ENCODE assay signal across 35 mouse cellular contexts in genomic region chr19:19170807-19171206, GRCm38 (mm10). TPM values are rescaled to one million over a fixed set of nuclear protein-coding genes. Genes with fewer than 3 reads are reported as not detected.
"Had no signal": no experiment of that assay in that cellular context is flagged by ENCODE, and none has a peak within 500 bp of the region (broad histone marks: within the 10 kb centered on the region; RNA-seq: fewer than 3 reads in every experiment).

No protein-coding gene starts in this region.

- H3K36me3 ChIP-seq: heart, embryonic 10.5 days; heart, embryonic 12.5 days; heart, embryonic 13.5 days; heart, embryonic 15.5 days; hindbrain, embryonic 10.5 days; hindbrain, embryonic 12.5 days; hindbrain, embryonic 13.5 days; hindbrain, embryonic 15.5 days; kidney, embryonic 15.5 days had no signal

- H3K4me1 ChIP-seq: heart, embryonic 10.5 days; heart, embryonic 12.5 days; heart, embryonic 13.5 days; heart, embryonic 15.5 days; hindbrain, embryonic 10.5 days; hindbrain, embryonic 12.5 days; hindbrain, embryonic 13.5 days; hindbrain, embryonic 15.5 days; kidney, embryonic 15.5 days had no signal

- H3K4me2 ChIP-seq: heart, embryonic 11.5 days; heart, embryonic 12.5 days; heart, embryonic 13.5 days; heart, embryonic 15.5 days; hindbrain, embryonic 12.5 days; hindbrain, embryonic 13.5 days; hindbrain, embryonic 14.5 days; hindbrain, embryonic 15.5 days; kidney, embryonic 15.5 days had no signal

- H3K27ac ChIP-seq: heart, embryonic 10.5 days; heart, embryonic 13.5 days; heart, embryonic 15.5 days; hindbrain, embryonic 10.5 days; hindbrain, embryonic 12.5 days; hindbrain, embryonic 13.5 days; hindbrain, embryonic 14.5 days; hindbrain, embryonic 15.5 days; hindbrain, postnatal 0 days; kidney, embryonic 15.5 days; kidney, postnatal 0 days; layer of hippocampus, adult 2 months; left cerebral cortex, adult 2 months had no signal

- ATAC-seq: hindbrain, embryonic 16.5 days; hindbrain, postnatal 0 days; inflammation-experienced regulatory T-cells, adult 6 months; intestine, embryonic 16.5 days had no signal

- DNase-seq: heart, postnatal 10 days; heart, postnatal 14 days; heart, postnatal 36 days; heart, postnatal 4 days; kidney, adult 11 months; kidney, adult 18-20 months; kidney, adult 2 months; kidney, adult 8-10 months; kidney, adult 9 months; kidney, postnatal 10 days; kidney, postnatal 14 days; kidney, postnatal 25 days; kidney, postnatal 36 days; kidney, postnatal 4 days; layer of hippocampus, adult 9-11 months; layer of hippocampus, postnatal 36 days had no signal

- H3K27me3 ChIP-seq: heart, embryonic 12.5 days; heart, embryonic 13.5 days; heart, embryonic 15.5 days; hindbrain, embryonic 12.5 days; hindbrain, embryonic 13.5 days; hindbrain, embryonic 15.5 days; kidney, embryonic 15.5 days had no signal

- H3K9me3 ChIP-seq: heart, embryonic 10.5 days; hindbrain, embryonic 10.5 days; hindbrain, embryonic 12.5 days; hindbrain, embryonic 13.5 days; hindbrain, embryonic 15.5 days; kidney, embryonic 15.5 days had no signal

- H3K4me3 ChIP-seq: heart, embryonic 10.5 days; heart, embryonic 12.5 days; heart, embryonic 13.5 days; heart, embryonic 15.5 days; hindbrain, embryonic 10.5 days; hindbrain, embryonic 12.5 days; hindbrain, embryonic 13.5 days; hindbrain, embryonic 15.5 days; kidney, embryonic 15.5 days; layer of hippocampus, adult 2 months; left cerebral cortex, adult 2 months had no signal

- H3K9ac ChIP-seq: heart, embryonic 12.5 days; heart, embryonic 13.5 days; heart, embryonic 15.5 days; hindbrain, embryonic 12.5 days; hindbrain, embryonic 13.5 days; hindbrain, embryonic 14.5 days; hindbrain, embryonic 15.5 days; kidney, embryonic 15.5 days had no signal

RNA-seq across cellular contexts. Expression of gene Rorb, which starts 59.8 kb away (rescaled TPM):
- total RNA-seq: hematopoietic stem cell, adult 5-6 weeks had no signal
